Mouse (Mus musculus) bone marrow, adult 2 months (tissue): Measurements from ENCODE around the gene Ssbp3. TPM values are rescaled to one million over a fixed set of nuclear protein-coding genes. Genes with fewer than 3 reads are reported as not detected.
A peak's percentile ranks its signal among the peaks of the same experiment; 100 is the strongest.

ENCODE experiments used
- H3K27ac ChIP-seq: fragments of 200-500 bp; 2 replicates; pipeline ENCODE4 v1.5.1; 2012; ENCODE audit warnings: low read depth, mild to moderate bottlenecking, control low read depth, inconsistent platforms, low read length; ENCODE audit not compliant: control insufficient read depth, poor library complexity, insufficient read depth
- H3K4me1 ChIP-seq: fragments of 200-500 bp; 2 replicates; pipeline ENCODE4 v1.6.1; 2011; ENCODE audit warnings: low read length; ENCODE audit not compliant: control insufficient read depth, insufficient read depth
- H3K4me3 ChIP-seq: fragments of 200-500 bp; replicated peaks from 2 replicates; pipeline ENCODE3; 2011; ENCODE audit warnings: mild to moderate bottlenecking, low read depth, low read length, control low read depth; ENCODE audit not compliant: control insufficient read depth
- CTCF ChIP-seq: fragments of 200-500 bp; IDR thresholded peaks from 2 replicates; pipeline ENCODE4 v1.5.1; 2011; ENCODE audit warnings: low read length, control low read depth; ENCODE audit not compliant: control insufficient read depth, insufficient read depth
- POLR2A ChIP-seq: fragments of 200-500 bp; IDR thresholded peaks from 2 replicates; pipeline ENCODE4 v1.6.1; 2011; ENCODE audit warnings: low read depth, mild to moderate bottlenecking, control low read depth, low read length, borderline replicate concordance; ENCODE audit not compliant: control insufficient read depth
- WGBS: fragments of 180-500 bp; shearing (Covaris S2); methylation state at CpG from one replicate; pipeline ENCODE4 v1.1.7; 2018; 5-methylcytosine and 5-hydroxymethylcytosine counted together
- polyA plus RNA-seq: library from polyadenylated mRNA; stranded (reverse); fragments of >200 nt; gene quantifications from 2 replicates; pipeline ENCODE4 v1.2.4, GENCODE M21; 2011; ENCODE audit warnings: low replicate concordance; ENCODE audit not compliant: missing spikeins, insufficient read depth, insufficient read length

The Ssbp3 gene
- polyA plus RNA-seq, 1 experiment = 84.3 TPM

GRCm38 (mm10) chr4:106909797-106910196 is 704 bp upstream of the Ssbp3 start:
- H3K4me1 ChIP-seq = peaks cover 4% of the 10 kb centered on the region; the same call in 1 of the 2 replicates
- WGBS = under 1% methylated on average over 6 of the region's 6 CpGs

DNA sequence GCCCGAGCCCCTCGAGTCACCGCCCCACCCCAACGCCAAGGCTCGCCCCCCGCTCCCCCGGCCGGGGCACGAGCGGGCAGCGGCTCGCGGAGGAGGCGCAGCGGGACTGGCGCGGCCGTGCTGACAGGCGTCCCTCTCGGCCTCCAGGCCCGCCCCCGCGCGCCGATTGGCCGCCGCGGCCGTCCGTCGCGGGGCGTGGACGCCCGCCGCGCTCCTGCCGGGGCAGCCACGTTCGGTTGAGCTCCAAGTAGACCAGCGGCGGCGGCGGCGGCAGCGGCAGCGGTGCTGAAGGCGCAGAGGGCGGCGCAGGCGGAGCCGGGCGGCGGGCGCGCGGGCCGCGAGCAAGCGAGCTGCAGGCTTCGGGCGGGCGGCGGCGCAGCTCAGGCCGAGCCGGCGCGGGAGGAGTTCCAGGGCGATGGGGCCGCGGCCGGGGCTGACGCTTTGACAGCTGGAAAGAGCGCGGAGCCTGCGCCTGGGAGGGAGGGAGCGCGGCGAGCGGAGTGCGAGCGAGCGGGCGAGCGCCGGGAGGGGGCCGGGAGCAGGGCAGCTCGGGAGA is 823 bp downstream of the Ssbp3 start:
- TF ChIP-seq CTCF (no peak), POLR2A (peak; percentile 68; the same call in 1 of the 2 replicates)
- H3K4me3 ChIP-seq = peak overlapping the region; percentile 77
- peaks cover 4% of the 10 kb centered on the region; the same call in 1 of the 2 replicates for H3K4me1 ChIP-seq
- H3K27ac ChIP-seq = peak overlapping the region; percentile 86
- 4% methylated on average over 89 of the region's 89 CpGs for WGBS

More at GRCm38 (mm10) chr4:106909797-106910196, 704 bp upstream of the Ssbp3 start:
- TF ChIP-seq CTCF = no peak
- peak overlapping the region; percentile 50; the same call in 1 of the 2 replicates for H3K27ac ChIP-seq
- peak overlapping the region; percentile 40 for H3K4me3 ChIP-seq

- H3K4me1 ChIP-seq = peaks cover 4% of the 10 kb centered on the region; the same call in 1 of the 2 replicates
- TF ChIP-seq CTCF (no peak), POLR2A (no peak)
- WGBS = 1% methylated on average over 73 of the region's 73 CpGs
- peak overlapping the region; percentile 86 for H3K27ac ChIP-seq
- H3K4me3 ChIP-seq = peak overlapping the region; percentile 72
Measured at GRCm38 (mm10) chr4:106911951-106912688, 1.6 kb downstream of the Ssbp3 start.

- H3K27ac ChIP-seq = peak overlapping the region; percentile 86
Measured at GRCm38 (mm10) chr4:106912689-106913041, 2.2 kb downstream of the Ssbp3 start.

DNA sequence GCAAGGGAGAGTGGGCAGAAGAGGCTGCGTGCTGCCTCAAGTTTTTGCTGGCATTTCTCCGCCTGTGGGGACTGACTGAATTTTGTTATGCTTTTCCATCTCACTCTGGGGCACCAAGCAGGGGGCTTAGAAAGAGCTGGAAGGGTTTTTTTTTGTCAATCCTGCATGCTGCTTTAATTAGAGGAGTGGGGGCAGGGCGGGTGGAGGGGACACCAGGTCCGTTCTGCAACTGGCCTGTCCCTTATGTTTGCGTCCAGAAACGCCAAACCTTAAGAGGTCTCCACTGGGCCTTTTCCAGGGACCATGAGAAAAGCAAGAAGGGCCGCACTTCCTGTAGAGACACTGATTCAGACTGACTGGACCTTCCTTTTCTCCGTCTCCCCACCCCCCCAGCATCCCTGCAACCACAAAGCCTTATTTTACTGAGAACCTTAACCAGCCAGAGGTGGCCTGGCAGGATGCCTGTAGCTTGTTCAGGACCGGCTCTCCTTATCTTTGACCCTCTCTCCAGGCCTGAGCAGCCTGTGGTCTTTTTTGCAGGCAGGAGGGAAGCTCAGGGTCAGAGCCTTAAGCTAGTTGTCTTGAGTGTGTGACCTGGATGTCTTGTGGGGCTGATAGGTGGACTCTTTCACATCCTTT is 3.0 kb downstream of the Ssbp3 start:
- no peak overlapping the region for H3K27ac ChIP-seq
- 74% methylated on average over 9 of the region's 9 CpGs for WGBS
- no peak overlapping the region for H3K4me3 ChIP-seq
- H3K4me1 ChIP-seq = peaks cover 2% of the 10 kb centered on the region; the same call in 1 of the 2 replicates
- TF ChIP-seq POLR2A = no peak
- no peak for TF ChIP-seq CTCF

More at GRCm38 (mm10) chr4:106912689-106913041, 2.2 kb downstream of the Ssbp3 start:
- no peak for TF ChIP-seq CTCF
- no peak for TF ChIP-seq POLR2A
- WGBS = 32% methylated on average over 6 of the region's 6 CpGs
- Histone ChIP-seq H3K4me3 (peak overlapping the region; percentile 72), H3K4me1 (peaks cover 4% of the 10 kb centered on the region; the same call in 1 of the 2 replicates)

DNA sequence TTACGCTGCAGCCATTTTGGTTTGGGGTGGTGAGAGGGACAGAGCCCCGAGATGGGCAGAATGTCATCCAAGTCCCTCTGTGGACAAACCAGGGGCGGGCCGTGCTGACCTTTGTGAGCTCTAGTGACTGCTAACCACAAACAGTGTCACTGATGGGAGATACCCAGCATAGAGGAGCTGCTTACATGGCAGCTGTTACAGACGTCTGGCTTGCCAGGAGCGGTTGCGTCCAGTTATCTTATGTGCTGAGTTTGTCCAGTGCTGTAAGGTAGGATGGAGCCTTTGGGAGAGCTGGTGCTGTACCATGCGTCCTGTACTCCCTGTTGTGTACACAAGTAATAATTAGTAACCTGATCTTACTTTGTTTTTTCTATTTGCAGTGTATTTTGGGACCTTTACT is 4.8 kb downstream of the Ssbp3 start:
- Histone ChIP-seq H3K4me1 (no peaks in the 10 kb centered on the region), H3K4me3 (no peak overlapping the region), H3K27ac (no peak overlapping the region)
- 79% methylated on average over 8 of the region's 8 CpGs for WGBS
- TF ChIP-seq CTCF (no peak), POLR2A (no peak)

- WGBS = 69% methylated on average over 1 of the region's 1 CpGs
- Histone ChIP-seq H3K4me3 (no peak overlapping the region), H3K4me1 (peaks cover 2% of the 10 kb centered on the region; the same call in 1 of the 2 replicates), H3K27ac (no peak overlapping the region)
- TF ChIP-seq POLR2A (no peak), CTCF (no peak)
Measured at GRCm38 (mm10) chr4:106918263-106918662, 7.8 kb downstream of the Ssbp3 start.

GRCm38 (mm10) chr4:106920119-106920518 is 9.6 kb downstream of the Ssbp3 start:
- TF ChIP-seq POLR2A (no peak), CTCF (no peak)
- no peak overlapping the region for H3K4me3 ChIP-seq
- no peak overlapping the region for H3K27ac ChIP-seq
- H3K4me1 ChIP-seq = peaks cover 3% of the 10 kb centered on the region; the same call in 1 of the 2 replicates
- 94% methylated on average over 4 of the region's 4 CpGs for WGBS
